In genomic region chr13:90782435-90782834, GRCm38 (mm10) we compare ENCODE assay signal across 13 mouse cellular contexts.
"Had no signal": no experiment of that assay in that cellular context is flagged by ENCODE, and none has a peak within 500 bp of the region (broad histone marks: within the 10 kb centered on the region; RNA-seq: fewer than 3 reads in every experiment).

No protein-coding gene starts in this region.

- H3K4me1 ChIP-seq: liver, embryonic 13.5 days; stomach, embryonic 15.5 days had no signal

- H3K36me3 ChIP-seq: limb, embryonic 12.5 days; liver, embryonic 13.5 days; stomach, embryonic 15.5 days had no signal

- H3K4me2 ChIP-seq: limb, embryonic 12.5 days; liver, embryonic 13.5 days; midbrain, embryonic 11.5 days; stomach, embryonic 15.5 days had no signal

- H3K4me3 ChIP-seq: limb, embryonic 12.5 days; liver, embryonic 13.5 days; stomach, embryonic 15.5 days had no signal

- H3K9me3 ChIP-seq: limb, embryonic 12.5 days; liver, embryonic 13.5 days; stomach, embryonic 15.5 days had no signal

- DNase-seq: kidney, adult 9 months; kidney, postnatal 14 days; kidney, postnatal 4 days; liver, embryonic 13.5 days; lung, adult 2 months; lung, postnatal 14 days; lung, postnatal 4 days; right cerebral cortex, postnatal 14 days; right cerebral cortex, postnatal 4 days; thymus, postnatal 36 days had no signal

- H3K27ac ChIP-seq: limb, embryonic 12.5 days; liver, embryonic 13.5 days; stomach, embryonic 15.5 days had no signal

- H3K9ac ChIP-seq: limb, embryonic 12.5 days; liver, embryonic 13.5 days; stomach, embryonic 15.5 days had no signal

- H3K27me3 ChIP-seq: limb, embryonic 12.5 days; liver, embryonic 13.5 days; stomach, embryonic 15.5 days had no signal
